Mouse (Mus musculus) cerebellum, adult 11 months (tissue): ENCODE data around the gene Arrb2.
A peak's percentile ranks its signal among the peaks of the same experiment; 100 is the strongest.
"Not testable (repeated sequence)": the region's sequence is repeated elsewhere in the genome, so short reads cannot be mapped to it uniquely, and the experiment has no call there.

ENCODE experiments used
- DNase-seq: peaks from one replicate; pipeline ENCODE4 v3.0.0; 2022

Gene Arrb2

DNA sequence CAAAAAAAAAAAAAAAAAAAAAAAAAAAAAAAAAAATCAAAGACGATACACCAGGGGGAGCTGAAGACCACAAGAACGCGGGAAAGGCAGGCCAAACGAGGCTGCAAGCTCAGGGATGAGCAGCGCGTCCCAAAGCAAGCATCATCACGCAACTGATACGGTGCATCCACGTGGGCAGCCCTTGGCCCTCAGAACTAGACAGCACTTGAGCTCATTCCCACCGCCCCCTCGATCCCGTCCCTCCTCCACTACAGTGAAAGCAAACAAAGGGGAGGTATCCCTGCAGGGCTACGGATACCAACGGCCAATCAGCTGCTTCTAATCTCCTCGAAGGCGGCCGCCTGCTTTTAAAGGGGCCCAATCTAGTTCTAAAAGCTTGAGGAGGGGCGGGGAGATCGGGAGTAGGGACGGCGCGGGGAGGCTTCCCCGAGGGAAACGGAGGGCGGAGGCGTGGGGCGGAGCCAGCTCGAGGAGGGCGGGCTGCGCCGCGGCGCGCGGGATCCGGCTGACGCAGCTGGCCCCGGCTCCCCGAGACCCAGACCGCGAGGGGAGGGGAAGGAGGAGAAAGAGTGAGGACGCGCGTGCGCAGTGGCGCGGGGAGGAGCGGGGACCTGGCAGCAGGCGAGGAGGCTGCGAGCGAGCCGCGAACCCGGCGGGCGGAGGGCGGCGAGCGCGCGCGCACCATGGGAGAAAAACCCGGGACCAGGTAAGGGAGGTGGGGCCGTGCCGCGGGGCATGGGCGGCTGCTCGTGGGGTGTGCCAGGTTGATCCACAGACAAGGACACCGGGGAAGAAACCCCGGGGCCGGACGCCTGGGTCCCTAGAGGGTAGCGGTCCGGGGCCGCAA is at the start of gene Arrb2:
Arrb2 (plus strand) TSS at position 588 of the 847 bp plus-strand sequence.
- DNase-seq, result peak; percentile 98

DNA sequence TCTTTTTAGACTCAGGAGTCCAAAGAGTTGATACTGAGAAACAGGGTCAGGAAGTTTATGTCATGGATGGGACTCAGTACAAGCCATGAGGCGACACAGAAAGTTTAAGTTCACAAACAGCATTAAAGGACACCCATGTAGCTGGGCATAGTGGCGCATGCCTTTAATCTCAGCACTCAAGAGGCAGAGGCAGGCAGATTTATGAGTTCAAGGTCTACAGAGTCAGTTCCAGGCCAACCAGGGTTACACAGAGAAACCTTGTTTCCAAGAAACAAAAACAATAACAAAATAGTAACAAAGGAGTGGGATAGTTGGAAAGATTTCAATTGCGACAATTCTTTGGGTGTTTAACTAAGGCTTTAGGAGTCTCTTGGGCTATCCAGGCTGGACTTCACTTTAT is 48.3 kb upstream of the Arrb2 start:
- no peak for DNase-seq

DNA sequence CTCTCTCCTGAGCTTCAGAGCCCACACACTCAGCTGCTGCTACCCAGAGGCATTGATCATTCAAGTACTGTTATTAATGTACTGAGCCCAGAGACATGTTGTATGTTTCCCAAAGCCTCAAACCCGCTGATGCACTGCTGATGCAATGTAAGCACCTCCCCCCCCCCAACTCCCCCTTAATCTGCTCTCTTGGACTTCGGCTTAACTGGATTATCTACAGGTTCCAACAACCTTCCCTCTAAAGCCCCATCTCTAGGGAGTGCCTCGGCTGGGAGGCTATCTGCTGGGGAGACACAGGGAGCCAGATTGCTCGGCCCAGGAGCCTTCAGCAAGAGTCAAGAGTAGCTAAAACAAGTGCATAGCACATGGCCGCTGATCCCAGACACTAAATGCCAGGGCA is 45.0 kb upstream of the Arrb2 start:
- DNase-seq, result no peak

DNA sequence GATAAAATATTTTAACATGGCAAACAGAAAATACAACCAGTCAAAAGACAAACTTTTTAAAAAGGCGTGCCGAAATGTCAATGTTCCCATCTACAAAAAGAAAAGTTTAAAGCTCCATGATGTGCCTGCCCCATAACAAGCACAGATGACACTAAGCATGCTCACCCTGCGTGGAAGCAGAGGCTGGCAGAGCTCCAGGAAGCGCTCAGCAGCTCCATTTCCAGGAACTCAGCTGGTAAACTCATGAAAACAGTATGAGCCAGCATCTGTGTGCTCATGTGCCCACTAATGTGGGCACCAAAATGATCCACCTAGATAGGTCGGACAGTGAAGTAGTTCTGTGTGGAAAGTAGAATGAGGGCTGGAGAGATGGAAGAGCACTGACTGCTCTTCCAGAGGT is 43.0 kb upstream of the Arrb2 start:
- no peak for DNase-seq

DNA sequence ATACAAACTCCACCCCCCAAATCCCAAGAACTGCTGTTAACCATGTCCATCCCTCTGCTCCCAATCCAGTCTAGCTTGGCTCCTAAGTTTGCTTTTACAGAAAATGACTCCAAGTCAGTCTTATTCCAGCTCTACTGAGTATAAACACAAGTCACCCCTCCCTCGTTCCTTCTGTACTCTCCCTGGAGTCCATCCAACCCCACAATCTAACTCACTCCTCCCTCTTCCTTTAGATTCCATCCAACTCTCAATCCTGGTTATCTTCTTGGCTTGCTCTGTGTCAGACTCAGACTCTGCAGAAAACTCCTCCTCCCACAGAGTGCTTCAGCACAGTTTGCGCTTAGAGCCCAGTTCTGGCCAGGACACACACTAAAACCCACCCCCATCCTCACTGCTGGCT is 28.8 kb upstream of the Arrb2 start:
- DNase-seq, result no peak

DNA sequence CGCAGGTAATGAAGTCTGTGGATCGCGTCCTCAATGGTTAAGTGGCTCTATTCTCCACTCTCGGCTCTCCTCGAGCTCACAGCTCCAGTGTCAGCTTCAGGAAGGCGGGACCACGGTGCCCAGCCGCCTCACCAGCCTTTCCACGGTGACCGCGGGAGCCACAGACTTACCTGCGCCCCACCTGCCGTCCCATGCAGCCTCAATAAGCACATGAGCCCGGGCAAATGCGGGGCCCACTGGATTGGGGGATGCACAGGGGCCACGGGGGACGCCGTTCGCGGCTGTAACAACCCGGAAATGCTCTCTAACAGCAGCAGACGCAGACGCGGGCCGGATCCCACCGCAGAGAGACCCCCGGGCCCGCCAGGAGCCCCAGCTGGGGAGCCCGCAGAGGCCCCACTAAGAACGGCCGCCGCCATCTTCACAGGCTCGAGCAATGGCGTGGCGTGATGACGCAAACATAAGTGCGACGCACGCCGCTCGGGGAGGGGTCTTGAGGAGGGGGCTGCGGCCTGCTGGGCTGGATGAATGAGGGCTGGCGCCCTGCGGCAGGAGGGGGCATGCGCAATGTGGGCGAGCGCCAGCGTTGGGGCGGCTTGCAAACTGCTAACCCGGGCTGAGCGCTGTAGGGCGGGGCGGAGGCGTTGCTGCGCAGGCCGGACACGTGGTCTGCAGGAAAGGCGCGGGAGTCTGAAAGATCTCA is 22.7 kb upstream of the Arrb2 start, which contains the start of gene Pelp1:
Pelp1 (minus strand) TSS at position 438 of the 703 bp plus-strand sequence.
- peak; percentile 74 for DNase-seq

DNA sequence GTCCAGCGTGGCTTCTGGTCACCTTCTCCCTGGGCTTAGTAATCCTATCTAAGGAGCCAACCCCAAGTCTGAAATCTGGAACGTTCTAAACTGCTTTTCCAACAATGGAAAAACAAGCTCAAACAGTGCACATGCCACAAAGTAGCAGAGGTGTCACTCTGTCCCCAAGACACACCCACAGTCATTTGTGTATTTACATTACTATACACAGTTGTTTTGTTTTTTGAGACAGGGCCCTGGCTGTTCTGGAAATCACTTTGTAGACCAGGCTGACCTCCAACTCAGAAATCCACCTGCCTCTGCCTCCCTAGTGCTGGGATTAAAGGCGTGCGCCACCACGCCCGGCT is 22.2 kb upstream of the Arrb2 start:
- DNase-seq, result no peak

DNA sequence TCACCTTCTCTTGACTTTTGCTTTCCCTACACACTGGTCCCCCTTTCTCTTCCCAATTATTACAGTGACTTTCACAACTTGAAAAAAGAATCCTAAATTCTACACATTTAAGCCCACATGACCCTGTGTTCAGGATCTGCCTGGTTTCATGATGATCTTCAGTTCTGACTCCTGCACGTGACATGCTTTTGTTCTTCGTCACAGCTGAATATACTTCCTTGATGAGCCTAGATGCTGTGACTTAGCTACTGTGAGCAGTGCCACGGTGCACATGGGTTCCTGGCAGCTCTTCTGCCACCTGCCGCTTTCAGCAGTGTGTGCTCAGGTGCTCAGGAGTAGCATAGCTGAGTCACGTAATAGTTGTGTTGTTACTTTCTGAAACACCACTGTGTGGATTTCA is 19.8 kb upstream of the Arrb2 start:
- DNase-seq, result no peak

DNA sequence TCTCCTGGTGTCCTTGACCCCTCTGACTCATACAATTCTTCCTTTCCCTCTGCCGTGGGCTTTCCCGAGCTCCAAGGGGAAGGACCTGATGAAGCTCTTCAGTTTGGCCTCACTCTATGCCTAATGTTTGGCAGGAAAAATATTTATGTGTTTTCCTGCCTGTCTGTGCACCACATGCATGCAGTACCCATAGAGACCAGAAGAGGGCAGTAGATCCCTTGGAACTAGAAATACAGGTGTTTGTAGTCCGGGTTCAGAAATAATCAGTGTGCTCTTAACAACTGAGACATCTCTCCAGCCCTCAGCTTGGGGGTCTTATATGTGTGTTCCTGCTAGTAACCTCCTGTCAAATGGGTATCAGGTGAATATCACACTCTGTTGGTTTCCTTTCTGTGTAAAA is 18.5 kb upstream of the Arrb2 start:
- peak; percentile 64 for DNase-seq

DNA sequence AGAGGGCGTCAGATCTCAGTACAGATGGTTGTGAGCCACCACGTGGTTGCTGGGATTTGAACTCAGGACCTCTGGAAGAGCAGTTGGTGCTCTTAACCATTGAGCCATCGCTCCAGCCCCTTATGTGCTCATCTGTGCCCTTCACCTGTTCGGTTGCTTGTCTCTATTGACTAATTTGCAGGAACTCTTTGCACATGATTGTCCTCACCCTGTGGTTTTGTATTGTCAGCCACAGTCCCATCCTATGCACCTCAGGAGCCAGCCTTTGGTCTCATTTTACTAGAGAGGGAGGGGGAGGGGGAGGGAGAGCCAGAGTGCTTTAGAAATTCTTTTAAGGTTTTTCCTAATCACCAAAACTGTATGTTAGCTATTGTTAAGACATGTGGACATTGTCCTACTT is 14.2 kb upstream of the Arrb2 start:
- no peak for DNase-seq

DNA sequence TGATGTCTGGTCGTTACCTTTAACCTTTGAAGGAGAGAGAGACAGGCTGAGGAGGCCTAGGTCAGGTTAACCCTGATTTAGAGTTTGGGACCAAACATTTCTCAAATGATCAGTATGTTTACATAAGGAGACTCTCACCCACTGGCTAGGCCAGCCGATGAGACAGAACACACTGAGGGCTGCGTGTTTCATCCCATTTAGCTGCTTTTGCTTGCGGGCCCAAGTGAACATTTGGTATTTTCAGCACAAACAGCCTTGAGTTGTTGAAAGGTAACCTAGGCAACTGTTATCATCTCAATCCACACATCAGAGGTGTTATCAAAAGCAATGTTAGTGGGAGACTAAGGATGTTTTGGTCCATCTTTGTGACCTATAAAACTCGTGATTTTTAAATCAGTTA is 12.9 kb upstream of the Arrb2 start:
- no peak for DNase-seq

DNA sequence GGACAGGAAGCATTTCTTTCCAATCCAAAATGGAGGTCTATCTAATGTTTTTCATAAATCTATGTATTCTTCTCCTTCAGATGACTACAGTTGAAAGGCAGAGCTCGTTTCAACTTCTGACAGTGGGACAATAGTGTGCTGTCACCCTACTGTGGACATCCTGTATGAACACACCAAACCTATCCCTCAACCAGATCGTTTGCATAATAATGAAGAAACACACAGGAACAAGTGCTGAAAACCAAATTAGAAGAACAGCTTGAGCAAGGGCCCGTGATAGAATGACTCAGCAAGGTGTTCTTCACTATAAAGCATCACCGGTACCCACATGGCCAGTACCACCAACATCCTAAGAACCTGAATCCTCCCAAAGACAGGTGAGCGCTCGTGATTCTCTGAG is 5.8 kb upstream of the Arrb2 start:
- DNase-seq, result not testable (repeated sequence)

DNA sequence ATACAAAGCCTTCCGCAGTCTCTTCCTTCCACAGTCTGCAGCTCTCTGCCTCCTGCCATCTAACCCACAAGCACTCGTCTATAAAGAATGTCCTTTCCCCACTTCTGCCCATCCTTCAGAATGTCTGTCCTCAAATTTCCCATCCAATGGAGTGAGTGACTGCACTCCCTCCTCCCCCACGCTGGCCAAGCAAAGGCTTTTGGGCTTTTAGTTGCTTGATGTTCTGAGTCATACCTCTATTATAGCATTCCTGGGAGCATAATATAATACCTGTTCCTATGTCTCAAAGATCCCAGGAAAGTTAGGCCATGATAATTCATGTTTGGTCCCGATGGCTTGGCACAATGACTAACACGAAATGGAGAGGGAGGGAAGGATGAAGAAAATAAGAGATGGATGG is 861 bp upstream of the Arrb2 start:
- no peak for DNase-seq

DNA sequence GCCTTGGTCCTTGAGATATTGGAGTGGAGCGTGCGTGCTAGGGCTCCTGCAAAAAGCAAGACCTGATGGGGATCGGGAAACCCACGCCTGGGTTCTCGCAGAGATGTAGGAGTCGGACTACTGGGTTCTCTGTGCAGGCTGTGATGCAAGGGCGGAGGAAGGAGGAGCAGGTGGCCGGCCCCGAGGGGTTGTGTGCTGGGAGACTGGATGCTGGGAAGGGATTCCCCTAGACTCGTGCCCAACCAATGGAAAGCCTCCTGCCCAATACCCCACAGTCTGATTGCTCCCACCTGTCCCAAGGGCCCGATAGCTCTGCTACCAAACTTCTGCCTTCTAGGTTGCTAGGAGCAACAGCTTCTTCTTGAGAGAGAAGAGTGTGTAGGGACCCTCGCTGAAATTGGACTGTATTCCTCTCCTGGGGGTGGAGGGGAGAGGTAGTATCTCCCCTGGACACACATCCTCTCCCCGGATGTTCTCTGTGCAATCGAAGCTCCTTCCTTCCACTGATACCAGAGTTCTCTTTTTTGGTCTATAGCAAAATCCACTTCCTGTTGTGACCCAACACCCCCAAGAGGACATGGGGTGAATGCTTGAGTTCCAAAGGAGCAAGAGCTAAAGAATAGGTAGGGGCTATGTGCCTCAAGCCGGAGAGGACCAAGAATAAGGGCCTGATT is 597 bp downstream of the Arrb2 start:
- DNase-seq, result no peak

DNA sequence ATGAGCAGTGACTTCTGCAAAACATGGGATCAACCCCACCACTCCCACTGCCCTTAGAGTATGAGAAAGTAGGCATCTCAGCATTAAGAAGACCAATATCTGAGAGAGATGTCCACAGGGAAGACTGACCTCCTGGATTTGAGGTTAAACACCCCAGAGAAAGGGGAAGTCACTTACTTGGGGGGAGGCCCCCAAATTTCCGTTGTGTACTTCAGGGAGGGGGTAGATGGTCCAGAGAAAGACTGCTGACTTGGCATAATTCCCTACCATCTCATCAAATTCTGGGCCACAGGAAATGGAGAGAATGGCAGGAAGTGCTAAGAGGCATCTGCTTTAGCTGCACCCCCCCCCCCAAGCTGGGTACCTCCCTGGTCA is 1.1 kb downstream of the Arrb2 start:
- no peak for DNase-seq

DNA sequence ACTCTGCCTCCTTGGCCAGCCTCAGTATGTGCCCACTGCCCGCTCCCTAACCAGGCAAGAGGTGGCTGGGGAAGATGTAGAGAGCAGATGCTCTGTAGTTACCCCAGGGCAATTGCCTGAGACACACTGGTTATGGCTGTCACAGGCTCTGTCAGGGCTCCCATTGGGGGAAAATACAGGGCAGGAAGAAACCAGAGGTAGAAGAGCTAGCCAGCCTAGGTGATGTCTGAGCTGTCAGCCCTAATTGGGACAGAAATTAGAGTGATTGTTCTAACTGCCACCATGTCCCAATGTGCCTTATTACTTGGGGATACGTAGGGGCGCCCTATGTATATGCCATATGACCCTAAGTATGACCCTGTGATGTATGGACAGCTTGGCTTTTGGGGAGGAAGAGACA is 1.5 kb downstream of the Arrb2 start:
- no peak for DNase-seq

DNA sequence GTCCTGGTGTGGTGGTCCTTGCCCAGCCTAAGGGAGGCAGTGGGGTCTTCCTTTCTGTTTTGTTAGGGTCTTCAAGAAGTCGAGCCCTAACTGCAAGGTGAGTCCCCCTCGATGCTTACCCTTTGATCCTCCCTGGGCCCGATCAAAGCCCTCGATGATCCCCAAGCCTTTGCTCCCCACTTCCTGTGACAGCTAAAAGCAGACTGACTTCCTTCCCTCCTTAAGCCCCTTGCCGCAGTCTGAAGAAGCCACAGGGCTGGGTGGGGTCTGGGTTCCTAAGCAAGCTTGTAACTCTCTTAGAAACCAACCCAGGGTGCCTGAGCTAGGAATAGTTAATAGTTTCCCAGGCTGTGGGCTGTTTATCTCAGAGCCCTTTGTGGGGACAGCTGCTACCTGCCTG is 3.0 kb downstream of the Arrb2 start:
- no peak for DNase-seq

DNA sequence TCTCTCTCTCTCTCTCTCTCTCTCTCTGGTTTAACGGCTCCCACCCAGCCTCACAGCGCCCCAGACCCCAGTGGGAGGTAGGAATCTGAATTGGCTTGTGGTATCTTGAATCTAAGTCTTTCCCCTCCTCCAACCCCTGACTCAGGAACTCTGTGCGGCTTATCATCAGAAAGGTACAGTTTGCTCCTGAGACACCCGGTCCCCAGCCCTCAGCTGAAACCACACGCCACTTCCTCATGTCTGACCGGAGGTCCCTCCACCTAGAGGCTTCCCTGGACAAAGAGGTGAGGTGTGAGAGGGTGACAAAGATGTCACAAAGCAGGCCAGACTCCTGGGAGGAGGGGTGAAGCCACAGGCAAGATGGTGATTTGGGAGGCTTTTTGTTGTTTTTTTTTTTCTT is 5.0 kb downstream of the Arrb2 start:
- no peak for DNase-seq

DNA sequence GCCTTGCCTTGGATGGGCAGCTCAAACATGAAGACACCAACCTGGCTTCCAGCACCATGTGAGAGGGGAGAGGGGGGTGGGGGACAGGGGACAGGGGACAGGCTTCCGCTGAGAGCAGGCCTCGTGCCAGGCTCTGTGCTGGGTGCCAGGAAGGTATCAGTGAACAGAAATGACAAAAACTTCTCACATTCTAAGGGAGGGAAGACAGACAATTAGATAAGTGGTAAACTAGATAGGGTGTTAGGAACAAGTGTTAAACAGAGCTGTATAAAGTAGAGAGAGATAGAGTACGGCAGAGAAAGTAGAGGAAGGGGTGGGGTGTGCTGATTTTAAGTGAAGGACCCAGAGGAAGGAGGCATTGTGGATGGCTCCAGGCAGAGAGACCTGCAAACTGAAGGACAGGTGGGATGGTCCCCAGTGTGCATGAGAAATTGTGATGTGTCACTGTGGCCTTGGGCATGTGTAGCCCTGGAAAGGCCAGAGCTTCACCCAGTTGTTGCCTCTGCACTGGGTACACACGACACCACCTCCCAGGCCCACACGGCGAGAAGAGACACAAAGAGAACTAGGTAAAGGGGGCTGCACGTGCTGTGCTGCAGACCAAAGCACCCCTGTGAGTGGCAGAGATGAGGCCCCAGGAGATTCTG is 6.4 kb downstream of the Arrb2 start:
- no peak for DNase-seq

DNA sequence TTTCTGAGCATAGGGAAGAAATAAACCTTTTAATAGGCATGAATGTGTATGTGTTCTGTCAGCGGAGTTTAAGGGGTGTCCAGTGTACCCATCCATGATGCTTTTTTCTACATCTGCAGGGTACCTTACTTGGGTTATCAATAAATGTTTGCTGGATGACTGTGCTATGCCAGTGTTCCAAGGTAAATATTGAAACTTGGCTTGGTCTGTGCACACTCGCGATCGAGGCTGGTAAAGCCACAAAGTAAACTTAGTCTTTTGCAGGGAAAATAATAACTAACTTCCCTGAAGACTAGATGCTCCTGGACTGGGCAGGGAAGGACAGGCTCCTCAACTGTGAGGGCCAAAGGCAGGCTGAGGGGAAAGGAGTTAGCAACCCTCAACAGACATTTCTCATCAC is 8.2 kb downstream of the Arrb2 start:
- DNase-seq, result no peak

DNA sequence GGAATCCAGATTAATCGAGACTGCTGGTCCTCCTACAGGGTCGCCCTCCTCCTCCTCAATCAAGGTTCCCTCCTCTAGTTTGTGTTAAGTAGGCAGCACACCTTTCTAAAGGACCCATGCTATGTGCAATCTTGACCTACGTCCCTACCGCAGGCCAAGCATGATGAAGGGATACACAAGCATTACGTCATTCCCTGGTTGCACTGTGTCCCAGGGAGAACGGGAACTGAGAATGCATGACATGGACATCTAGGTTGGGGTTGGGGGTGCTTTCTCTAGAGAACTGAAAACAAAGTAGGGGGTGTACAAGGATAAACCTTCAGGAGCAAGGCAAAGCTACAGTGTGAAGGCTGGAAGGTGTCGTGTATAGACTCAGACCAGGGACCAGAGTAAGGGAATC is 9.4 kb downstream of the Arrb2 start:
- no peak for DNase-seq

DNA sequence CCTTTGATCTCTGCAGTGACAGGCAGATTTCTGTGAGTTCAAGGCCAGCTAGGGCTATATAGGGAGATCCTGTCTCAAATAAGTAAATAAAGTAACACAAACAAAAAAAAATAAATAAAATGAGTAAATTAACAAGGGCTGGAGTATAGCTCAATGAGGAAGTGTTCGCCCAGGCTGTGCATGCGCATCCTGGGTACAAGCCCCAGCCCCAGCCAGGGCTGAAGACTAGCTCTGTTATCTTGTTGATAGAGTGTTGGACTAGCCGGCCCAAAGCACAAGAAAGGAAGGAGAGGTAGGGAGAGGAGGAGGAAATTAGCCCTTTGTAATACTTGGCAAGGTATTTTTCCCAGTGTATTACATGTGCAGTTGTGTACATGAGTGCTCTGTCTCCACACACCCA is 11.5 kb downstream of the Arrb2 start:
- DNase-seq, result no peak

DNA sequence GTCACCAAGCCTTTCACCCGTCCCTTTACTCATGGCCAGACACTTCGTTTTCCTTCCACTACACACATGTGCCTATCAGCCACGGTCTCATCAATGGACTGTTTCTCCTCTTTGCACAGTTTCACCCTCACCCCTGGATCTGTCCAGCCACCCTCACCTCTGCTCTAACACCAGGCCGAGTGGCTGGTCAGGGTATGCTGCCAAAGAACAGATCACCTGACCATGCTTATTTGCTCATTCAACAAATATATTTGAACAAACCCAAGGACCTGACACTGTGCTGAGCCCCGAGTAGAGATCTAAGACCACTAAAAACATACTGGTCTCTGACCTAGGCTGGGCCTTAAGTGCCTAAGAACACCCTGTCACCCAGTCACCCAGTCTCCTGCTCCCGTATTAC is 12.2 kb downstream of the Arrb2 start:
- DNase-seq, result no peak

DNA sequence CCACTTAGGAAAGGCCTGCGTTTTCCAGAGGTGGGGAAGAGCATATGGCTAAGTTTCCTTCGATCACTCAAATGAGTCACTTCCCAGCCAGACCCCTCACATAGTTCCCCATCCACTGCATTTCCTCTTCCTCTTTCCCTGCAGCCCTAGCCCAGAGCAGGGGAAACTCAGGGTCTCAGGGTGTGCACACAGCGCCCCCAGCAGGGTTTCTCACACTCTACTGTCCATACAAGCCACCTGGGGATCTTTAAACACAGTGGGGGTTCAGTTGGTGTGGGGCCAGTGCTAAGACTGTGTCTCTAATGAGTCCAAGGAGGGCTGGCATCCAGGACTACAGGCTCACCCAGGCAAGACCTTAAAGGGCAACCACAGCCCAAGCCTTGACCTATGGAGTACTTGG is 14.3 kb downstream of the Arrb2 start:
- DNase-seq, result no peak
